Mouse (Mus musculus) cerebellum, adult (tissue): ENCODE data around the gene Slc9a3.

Experiments used
- ATAC-seq: cut with Nextera tagmentation; 2 replicates; pipeline ENCODE4 v1.9.2; 2017; ENCODE audit warnings: mild to moderate bottlenecking, moderate library complexity, mixed read lengths; ENCODE audit not compliant: insufficient number of reproducible peaks, low FRiP score, low TSS enrichment

Gene Slc9a3

GRCm38 (mm10) chr13:74144120-74144884 lies 23.0 kb downstream of the Slc9a3 start:
- ATAC-seq = no peak

GRCm38 (mm10) chr13:74145983-74146622 lies 24.8 kb downstream of the Slc9a3 start:
- ATAC-seq = peak; percentile 47

DNA sequence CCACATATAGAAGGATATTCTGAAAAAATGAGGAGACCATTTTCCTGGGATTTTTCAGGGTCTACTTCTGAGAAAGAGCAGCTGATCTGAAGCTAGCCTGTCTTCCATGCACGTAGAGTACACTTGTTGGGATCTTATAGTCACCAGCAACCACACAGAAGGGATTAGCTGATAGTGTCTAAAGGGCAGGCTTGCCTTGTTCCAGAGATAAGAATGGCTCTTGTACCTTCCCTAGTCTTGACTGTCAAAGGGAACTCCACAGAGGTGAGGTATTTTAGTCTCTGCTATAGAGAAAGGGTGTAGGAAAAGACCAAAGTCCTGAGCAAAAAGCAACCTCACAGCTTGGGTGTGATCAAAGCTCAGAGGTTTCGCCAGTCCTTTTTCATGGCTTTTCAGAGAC lies 26.1 kb downstream of the Slc9a3 start:
- ATAC-seq = no peak

GRCm38 (mm10) chr13:74166348-74167056 lies 45.2 kb downstream of the Slc9a3 start:
- ATAC-seq = no peak

- ATAC-seq = 0 out of 2 replicates have a peak, but pooled peaks have one; percentile 29
These were observed 45.8 kb downstream of the Slc9a3 start for GRCm38 (mm10) chr13:74167057-74167413.

DNA sequence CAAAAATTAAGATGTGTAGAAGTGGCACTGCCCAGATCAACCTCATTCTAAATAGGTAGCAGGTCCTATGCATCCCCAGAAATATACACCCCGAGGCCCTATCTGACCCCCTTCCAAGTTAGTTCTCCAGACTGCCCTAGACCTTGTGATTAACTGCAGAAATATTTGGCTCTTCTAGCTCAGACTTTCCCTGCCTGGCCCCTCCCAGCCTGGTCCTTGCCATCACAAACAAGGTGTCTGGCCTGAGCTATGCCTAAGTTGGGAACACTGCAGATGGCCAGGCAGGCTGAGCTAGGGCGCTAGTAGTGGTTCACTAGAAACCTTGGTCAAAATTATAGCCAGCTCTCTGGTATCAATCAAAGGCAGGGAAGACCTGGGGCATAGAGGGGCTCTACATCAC lies 46.2 kb downstream of the Slc9a3 start:
- ATAC-seq = 0 out of 2 replicates have a peak, but pooled peaks have one; percentile 10

DNA sequence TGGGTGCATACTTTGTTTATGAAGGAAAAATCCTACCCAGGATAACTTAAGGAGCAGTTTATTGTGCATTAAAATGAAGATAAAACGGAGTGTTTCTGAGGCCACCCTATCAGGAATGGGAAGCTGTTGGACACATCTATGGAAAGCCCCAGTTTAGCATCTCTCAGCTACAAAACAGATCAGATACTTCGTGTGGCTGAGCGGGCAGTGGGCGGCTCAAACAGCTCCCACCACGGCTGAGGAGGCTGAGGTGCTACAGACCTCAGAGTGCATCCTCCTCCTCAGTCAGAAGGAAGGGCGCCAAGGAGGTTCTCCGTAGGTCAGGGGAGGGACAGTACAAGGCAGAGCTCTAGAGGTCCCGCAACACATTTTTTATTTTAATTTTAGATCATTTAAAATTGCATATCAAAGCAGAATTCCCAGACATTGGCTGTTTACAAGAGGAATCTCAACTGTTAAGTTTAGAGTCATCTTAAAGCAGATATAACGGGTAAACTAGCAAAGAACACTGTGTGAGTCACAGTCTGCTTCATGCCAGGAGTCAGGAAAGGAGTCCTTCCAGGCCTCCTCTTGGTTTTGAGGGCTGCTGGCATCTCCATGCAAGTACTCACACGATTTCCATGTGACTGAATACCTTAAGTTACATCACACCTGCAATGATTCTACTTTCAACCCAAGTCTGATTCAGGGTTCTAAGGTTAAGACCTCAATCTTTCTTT lies 48.3 kb downstream of the Slc9a3 start:
- no peak for ATAC-seq

GRCm38 (mm10) chr13:74172036-74172435 lies 50.8 kb downstream of the Slc9a3 start:
- ATAC-seq = no peak

GRCm38 (mm10) chr13:74183011-74183695 lies 61.9 kb downstream of the Slc9a3 start:
- no peak for ATAC-seq

DNA sequence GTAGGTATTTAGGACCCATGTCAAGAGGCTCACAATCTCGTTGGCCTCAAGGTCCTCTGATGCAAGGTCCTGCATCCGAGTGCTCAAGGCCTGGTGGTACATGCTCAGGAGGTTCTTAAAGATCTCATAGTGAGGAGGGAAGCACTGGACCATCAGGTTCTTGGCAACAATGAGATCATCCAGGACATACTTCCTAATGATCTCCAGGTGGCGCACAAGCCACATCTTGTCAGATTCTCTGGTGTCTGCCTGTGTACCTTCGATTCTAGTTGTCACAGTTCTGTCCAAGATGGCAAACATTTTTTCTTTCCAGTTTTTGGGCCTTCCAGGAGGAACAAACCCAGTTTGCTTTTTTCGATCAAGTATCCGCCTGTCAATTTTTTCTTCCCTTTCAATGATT lies 71.4 kb downstream of the Slc9a3 start:
- ATAC-seq = no peak

- no peak for ATAC-seq
These were observed 75.2 kb downstream of the Slc9a3 start for GRCm38 (mm10) chr13:74196451-74196850.

- peak; percentile 97 for ATAC-seq
These were observed 87.2 kb downstream of the Slc9a3 start, which contains the start of gene Exoc3 for GRCm38 (mm10) chr13:74208317-74208985. TSS of gene Exoc3 (minus strand) at chr13:74208732.

DNA sequence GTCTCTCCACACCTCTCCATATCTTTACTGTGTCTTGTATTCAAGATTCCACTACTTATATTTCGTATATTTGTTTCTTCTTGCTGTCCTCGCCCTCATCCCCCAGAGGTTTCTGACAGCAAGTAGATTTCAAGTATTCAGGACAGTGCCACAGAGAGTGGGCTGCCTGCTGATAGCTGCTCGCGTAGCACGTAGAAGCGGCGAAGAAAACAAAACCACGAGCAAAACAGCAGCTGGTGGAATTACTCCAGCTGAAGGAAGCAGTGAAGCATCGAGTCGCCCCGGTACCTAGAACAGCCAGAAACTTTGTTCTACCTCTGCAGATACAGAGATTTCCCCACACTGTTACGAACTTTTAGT lies 87.7 kb downstream of the Slc9a3 start:
- ATAC-seq = peak; percentile 19; the same call in 1 of the 2 replicates

GRCm38 (mm10) chr13:74218441-74218840 lies 97.2 kb downstream of the Slc9a3 start:
- ATAC-seq = no peak
